Mouse (Mus musculus): ENCODE measurements around the gene Ddx39. TPM values are rescaled to one million over a fixed set of nuclear protein-coding genes. Genes with fewer than 3 reads are reported as not detected.

The Ddx39 gene
- 10 to 100 TPM; 14.9 to 16.8 TPM for total RNA-seq (2021)
- long read RNA-seq, transcript Ddx39-201 (11 exons, 1,656 nt) = major isoform, 11 of 26 reads
- long read RNA-seq, transcript Ddx39-203 (11 exons, 1,927 nt) = minor isoform, 5 of 26 reads
- long read RNA-seq, partial matches to known transcripts = 1 of 26 reads
- long read RNA-seq, other reads (novel, unspliced or antisense) = 8 of 26 reads

DNA sequence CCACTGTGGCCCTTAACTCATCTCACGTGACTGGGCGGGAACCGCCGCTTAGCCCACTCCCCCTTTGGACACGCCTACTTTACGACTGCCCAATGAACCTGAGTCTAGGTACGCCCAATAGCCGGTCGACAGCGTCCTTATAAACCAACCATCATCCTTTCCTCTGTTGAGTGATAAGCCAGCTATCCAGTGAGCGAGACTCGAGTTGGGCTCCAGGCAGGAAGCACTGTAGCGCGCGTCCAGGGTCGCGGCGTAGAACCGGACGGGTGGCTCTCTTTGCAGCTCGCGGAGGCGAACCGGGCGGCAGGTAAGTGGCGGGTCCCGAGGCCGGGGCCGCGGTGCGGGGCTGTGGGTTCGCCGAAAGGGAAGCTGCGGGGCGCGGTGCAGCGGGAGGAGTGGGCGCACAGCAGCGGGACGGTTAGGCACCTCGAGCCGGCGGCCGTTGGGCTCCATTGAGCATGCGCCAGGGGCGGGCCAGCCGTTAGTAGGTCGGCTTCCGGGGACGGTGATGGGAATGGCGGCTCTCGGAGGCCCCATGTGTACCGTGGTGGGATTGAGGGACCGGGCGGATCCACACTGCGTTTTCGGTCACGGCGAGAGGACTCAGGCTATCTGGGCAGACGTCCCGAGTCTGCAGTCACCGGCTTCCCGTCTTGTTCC lies at the start of gene Ddx39:
Gene Ddx39 (plus strand): TSS at position 147 of the 660 bp plus-strand sequence.
- DNase-seq (ENCODE audit: low spot score in 2 of 2) = peak; percentile 95 to 99

DNA sequence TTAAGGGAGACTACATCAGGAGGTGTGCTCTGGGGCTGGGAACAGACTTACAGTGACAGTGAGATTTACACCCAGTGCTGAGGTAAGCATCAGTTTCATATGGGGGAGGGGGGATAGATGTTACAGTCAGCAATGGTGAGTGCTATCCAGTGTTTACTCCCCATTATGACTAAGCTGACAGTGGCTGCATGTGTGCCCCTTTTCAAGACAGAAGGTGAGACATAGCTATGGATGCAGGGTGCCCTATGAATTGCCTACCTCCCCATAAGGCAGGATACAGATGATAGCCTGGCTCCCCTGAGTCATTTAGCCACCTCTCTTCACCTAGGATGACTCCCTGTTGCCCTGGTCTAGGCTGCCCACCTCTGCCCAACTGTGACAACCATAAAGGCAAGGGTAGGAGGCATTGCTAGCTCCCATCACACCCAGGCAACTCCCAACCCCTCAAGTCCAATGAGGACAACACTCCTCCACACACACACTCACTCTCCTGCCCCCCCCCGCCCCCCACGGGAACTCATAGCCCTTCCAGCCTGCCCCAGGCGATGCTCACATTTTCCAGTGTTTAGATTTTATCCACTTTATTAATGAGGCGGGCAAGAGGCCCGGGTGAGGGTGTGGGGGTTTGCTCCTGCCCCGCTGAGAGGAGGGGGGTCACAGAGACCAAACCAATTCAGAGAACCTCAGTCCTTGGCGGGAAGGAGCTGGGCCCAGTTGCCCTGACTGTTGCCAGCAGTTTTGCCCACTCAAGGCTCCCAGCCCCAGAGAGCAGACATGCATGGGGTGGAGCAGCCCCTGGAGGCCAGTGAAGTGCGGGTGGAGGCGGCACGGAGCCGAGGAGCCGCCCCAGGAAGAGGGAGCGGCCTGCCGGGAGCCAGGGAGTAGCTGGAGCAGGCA lies 48.8 kb upstream of the Ddx39 start, which contains the start of gene Ptger1:
Gene Ptger1 (plus strand): TSS at position 710 of the 897 bp plus-strand sequence.
- DNase-seq (ENCODE audit: low spot score in 2 of 2) = no peak

DNA sequence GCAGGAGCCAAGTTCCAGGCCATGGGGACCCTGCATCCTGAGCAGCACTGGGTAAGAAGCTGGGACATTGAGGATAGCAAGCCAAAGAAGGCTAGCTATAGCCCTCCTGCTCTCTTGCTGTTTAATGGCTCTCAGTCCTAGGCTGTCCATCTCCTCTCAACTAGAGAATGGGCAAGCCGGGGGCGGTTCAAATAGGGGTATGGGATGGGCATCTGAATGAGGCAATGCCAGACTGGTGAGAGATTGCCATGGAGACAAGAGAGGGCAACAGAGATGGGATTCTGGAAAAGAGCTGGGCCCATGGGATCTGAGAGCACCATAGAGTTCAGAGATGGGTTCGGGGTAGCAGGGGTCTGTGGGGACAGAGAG lies 48.1 kb upstream of the Ddx39 start:
- DNase-seq (ENCODE audit: low spot score in 2 of 2) = no peak

DNA sequence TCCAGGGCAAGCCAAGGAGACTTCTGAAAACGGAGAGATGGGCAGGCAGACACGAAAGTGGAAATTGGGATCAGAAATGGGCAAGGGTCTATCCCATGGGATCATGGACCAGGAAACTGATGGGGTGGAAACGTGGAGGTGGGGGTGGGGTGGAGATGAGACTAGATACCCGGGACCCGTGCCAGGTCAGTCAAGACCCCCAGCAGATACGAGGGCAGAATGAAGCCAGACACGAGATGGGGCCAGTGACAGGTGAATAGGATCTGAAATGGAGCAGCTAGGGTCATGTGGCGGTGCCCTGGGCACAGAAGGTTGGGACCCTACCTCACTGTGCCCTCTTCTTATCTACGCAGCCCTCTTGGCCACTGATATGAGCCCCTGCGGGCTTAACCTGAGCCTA lies 47.5 kb upstream of the Ddx39 start:
- DNase-seq (ENCODE audit: low spot score in 2 of 2) = no peak

DNA sequence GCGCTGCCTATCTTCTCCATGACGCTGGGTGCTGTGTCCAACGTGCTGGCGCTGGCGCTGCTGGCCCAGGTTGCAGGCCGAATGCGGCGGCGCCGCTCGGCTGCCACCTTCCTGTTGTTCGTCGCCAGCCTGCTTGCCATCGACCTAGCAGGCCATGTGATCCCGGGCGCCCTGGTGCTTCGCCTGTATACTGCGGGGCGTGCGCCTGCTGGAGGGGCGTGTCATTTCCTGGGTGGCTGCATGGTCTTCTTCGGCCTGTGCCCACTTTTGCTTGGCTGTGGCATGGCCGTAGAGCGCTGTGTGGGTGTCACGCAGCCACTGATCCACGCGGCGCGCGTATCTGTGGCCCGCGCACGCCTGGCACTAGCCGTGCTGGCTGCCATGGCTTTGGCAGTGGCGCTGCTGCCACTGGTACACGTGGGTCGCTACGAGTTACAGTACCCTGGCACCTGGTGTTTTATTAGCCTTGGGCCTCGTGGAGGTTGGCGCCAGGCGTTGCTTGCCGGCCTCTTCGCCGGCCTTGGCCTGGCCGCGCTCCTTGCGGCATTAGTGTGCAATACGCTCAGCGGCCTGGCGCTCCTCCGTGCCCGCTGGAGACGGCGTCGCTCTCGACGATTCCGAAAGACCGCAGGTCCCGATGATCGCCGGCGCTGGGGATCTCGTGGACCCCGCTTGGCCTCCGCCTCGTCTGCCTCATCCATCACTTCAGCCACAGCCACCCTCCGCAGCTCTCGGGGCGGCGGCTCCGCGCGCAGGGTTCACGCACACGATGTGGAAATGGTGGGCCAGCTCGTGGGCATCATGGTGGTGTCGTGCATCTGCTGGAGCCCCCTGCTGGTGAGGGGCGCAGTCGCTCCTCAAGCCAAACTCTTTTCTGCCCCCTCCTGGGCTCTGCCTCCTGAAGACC lies 46.7 kb upstream of the Ddx39 start:
- DNase-seq (ENCODE audit: low spot score in 2 of 2) = peak; percentile 63 to 79

DNA sequence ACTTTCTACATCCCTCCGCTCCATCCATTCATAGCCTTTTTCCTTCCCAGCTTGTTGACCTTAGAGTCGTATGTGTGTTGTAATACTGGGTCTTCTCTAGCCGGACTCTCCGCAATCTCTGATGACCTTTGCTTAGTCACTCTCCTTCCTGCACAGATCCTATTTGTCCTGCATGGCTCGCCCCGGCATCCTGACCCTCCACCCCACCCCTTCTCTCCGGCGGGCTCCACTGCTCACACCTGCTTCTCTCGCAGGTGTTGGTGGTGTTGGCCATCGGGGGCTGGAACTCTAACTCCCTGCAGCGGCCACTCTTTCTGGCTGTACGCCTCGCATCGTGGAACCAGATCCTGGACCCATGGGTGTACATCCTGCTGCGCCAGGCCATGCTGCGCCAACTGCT lies 46.0 kb upstream of the Ddx39 start:
- DNase-seq (ENCODE audit: low spot score in 2 of 2) = no peak

DNA sequence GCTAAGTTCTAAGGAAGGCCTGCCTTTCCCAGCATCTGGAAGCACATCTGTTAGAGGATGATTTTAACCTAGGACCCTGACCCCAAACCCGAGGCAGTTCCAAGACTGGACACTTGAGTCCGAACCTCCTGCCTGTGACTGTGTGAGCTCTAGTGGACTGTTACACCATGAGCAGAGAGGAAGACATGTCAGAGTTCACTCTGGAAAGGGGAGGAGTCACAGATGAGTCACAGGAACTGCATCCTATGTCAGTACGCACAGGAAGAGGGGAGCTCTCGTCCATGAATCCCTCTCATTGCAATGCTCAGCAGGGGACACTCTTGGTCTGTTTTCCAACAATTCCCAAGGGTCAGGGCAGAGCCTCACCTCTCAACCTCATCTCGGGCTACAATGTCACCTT lies 42.0 kb upstream of the Ddx39 start:
- no peak for DNase-seq (ENCODE audit: low spot score in 2 of 2)

DNA sequence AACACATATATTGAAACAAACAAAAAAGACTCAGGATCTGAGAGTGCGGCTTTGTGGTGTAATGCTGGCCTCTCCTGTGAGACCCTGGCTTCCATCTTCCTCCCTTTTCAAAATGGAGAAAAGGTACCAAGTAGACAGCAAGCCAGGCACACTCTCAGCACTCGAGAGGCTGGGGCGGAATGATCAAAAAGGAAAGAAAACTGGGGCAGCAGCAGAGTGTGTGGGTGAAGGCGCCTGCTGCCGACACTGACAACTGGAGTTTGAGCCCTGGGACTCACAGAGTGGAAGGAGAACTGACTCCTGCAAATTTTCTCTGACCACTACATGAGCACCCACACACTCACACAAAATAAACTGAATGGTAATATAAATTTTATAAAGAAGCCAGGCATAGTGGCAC lies 40.5 kb upstream of the Ddx39 start:
- peak in 1 of 2 experiments; percentile 61 for DNase-seq (ENCODE audit: low spot score in 2 of 2)

DNA sequence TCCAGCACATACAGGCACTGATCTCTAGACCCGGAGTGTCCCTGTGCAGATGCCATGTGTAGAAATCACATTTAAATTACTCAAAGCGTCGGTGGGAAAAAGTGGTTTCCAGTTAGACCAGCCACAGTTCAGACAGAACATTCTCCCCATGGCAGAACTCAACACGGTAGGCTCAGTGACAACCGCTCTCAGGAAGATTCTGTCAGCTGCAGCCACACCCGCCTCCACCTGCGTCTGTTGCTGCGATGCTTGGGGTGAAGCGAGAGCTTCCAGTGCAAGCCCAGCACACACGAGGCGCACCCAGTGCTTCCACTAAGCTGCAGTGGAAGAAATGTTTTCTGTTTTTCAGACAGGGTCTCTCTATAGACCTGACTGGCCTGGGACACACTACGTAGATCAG lies 35.1 kb upstream of the Ddx39 start:
- peak in 1 of 2 experiments; percentile 56 for DNase-seq (ENCODE audit: low spot score in 2 of 2)

DNA sequence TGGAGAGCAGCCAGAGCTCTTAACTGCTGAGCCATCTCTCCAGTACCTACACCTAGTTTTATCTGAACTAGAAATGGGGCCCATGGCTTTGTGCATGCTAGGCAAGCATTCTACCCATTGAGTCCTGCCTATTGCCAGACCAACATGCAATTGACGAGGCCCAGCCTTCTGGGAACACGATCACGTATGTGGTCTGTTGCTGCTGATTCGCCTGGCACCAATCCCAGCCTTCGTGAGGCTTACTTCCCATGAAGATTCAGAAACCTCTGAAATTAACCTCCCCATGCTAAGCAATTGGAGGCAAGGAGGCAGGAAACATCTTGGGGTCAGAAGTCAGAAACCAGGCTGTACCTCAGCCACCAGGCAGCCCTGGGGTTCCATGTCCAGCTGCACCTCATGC lies 34.4 kb upstream of the Ddx39 start:
- DNase-seq (ENCODE audit: low spot score in 2 of 2) = no peak

DNA sequence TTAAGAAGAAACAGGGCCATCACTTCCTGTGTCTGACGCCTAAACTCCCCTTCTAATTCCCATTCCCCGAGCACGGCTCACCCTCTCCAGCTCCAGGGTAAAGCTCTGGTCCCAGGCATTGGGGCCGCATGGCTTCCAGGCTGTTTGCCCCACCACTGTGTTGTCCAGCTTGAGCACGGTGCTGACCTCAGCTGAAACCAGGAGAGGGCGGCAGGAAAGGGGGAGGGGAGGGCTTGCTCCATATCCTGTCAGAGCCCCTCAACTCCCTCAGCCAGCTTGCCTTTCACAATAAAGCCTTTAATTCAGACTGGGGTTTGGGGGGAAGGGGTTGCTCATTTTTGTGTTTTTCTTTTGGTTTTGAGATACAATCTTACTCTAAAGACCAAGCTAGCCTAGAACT lies 33.9 kb upstream of the Ddx39 start:
- DNase-seq (ENCODE audit: low spot score in 2 of 2) = no peak

DNA sequence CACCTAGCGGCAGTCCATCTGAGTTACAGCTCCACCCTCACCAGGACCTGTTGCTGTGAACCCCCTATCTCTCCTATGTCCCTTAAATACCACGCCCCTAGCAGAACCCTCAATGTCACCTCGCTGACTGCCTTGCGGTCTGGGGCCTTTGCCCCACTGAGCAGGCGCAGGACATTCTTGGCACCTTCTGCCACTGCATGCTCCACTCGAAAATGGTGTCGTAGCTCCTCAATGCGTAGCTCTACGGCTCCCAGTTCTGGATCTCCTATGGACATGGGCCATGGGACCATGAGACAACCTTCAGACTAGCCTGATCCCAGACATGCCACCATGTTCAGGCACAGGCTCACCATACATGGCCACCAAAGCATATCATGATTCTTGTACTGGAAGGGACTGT lies 30.5 kb upstream of the Ddx39 start:
- no peak for DNase-seq (ENCODE audit: low spot score in 2 of 2)

DNA sequence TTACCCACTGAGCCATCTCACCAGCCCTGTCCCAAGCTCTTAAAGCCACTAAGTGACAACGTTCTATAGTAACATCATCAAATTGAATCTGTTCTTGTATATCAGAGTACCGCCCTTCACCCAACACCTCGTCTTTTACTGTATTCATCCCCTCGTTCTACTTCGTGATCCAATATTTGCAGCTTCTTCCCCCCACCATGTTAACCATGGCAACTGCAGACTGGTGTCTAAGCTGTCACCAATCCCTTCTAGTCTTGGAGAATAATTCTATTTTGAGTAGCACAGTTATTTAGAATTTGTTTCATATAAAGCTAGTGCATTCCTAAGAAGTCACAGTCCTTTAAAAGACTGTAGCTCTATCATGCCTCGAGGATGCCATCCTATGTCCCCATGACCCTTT lies 25.7 kb upstream of the Ddx39 start:
- no peak for DNase-seq (ENCODE audit: low spot score in 2 of 2)

DNA sequence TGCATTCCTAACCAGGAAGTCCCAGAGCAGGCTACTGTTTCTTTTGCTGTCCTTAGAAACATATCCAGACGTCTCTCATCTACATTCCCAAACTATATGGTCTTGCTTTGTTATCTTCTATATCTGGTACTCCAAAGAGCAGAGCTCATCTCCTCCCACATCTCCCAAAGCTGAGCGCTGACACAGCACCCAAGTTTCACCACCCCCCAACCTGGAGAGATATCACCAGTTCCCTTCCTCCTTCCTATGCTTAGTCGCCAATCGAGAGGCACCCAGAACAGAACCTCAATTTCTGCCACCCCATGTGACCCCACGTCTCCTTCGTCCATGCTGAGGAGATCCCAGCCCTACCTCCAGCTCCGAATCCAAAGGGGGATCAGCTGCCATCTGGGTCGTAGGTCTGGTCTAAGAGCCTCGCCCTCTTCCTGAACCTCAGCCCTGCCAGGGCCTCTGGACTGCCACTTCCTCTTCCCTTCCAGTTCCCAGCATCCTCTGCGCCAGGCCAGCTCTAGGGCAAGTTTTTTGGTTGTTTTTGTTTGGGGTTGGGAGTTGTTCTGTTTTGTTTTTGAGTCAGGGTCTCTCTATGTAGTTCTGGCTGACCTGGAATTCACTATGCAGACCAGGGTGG lies 21.3 kb upstream of the Ddx39 start:
- DNase-seq (ENCODE audit: low spot score in 2 of 2) = no peak

DNA sequence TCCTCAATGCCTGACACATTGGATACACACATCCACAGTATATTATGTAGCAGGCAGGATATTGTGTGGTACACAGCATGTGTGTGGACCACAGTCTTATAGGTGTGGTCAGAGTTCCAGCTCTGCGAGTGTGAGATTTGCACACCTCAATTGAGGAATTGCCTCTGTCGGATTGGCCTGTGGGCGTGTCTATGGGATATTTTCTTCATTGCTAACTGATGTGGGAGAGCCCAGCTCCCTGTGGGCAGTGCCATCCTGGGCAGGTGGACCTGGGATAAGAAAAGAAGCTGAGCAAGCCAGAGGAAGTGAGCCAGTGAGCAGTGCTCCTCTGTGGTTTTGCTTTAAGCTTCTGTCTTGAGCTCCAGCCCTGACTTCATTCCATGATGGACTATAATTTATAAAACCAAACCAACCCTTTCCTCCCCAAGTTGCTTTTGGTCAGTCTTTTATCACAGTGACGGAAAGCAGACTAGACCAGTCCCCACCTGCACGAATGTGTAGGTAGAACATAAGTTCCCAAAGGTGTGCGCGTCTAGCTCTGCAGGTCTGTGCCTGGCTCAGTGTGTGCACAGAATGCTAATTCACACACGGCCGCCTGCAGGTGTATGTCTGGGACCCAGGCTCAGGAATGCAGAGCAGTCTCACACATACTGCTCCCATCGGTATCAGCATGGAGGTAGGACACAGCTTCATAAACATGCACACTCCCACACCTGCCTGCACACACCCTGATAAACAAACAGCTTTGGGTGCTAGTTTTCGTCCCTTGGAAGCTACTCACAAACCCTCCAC lies 20.4 kb upstream of the Ddx39 start:
- no peak for DNase-seq (ENCODE audit: low spot score in 2 of 2)

DNA sequence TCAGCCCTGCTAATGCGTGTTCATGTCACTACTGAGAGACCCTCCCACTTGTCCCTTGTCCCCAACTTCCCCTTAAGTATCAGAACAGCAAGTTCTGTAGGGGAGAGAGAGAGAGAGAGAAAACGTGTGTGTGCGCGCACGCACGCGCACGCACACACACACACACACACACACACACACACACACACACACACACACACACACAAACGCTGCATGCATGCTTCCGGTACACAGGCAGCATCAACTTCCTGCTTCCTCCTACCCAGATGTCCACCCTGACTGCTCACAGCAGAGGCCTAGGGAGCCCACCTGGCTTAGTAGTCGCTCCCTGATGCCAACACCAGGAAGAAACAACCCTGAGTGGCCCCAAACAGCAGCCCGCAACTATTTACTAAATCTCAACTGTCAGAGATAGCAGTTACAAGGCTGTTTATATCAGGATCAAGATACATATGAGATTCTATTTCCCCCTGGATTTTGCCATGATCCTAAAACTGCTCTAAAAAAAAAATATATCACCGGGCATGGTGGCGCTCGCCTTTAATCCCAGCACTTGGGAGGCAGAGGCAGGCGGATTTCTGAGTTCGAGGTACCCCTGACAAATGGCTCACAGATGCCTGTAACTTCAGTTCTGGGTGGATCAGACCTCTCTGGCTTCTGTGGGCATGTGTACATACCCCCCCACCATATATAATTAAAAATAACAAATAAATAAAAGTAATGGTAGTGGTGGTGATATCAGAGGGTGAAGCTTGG lies 19.4 kb upstream of the Ddx39 start:
- no peak for DNase-seq (ENCODE audit: low spot score in 2 of 2)

DNA sequence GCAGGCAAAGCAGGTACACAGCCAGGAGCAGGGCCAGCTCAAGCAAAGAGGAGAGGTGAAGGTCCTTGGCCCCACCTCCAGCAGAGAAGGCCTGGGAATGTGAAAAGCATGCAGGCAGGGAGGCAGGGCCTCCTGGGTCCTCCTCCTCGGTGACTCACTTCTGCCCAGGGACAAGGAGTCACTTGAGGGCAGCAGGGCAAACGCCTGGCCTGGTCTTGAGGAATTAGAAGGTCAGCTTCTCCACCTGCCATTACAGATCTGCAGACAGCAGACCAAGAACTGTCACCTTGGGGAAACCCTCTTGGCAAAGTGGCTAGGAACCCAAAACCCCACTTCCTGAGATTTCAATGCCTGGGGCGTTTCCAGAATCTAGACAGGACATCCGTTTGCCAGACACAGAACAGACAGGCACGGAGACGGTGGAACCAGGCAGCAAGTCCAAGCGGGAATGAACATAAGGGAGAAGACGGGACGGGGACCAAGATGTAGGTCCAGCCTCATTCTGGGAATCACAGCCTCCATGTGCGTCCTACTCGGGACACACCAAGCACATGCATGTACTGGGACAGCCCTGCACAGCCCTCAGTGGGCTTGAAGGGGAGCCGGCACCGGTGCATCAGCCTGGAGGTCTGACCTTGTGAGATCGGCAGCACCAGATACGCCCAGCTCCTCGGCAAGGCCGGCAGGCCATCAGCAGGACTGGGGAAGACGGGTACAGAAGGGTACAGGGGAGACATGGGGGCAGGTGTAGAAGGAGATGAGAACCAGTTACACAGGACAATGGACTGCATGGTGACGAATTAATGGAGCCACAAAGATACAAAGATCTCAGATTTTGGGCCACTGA lies 17.4 kb upstream of the Ddx39 start:
- no peak for DNase-seq (ENCODE audit: low spot score in 2 of 2)

DNA sequence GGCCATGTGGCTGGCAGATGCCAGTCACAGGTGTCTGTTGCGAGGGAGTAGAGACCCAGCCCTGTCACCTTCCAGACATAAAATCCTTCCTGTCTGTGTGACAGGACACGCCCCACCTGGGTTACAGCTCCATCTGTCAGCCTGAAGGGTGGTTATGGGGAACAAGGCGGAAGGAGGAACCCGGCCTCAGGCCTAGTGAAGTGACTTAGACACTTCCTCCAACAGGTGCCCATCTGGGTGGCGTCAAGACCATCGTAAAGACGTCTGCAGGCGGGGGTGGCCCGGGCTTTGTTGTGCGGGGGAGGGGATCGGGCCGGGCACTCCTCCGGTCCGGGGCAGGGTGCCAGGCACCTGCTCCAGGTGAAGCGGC lies 16.7 kb upstream of the Ddx39 start:
- no peak for DNase-seq (ENCODE audit: low spot score in 2 of 2)
